Mouse (Mus musculus) C2C12 (cell line): ENCODE measurements around the gene Mustn1.

Experiments used
- CEBPB ChIP-seq: IDR thresholded peaks from one replicate; pipeline ENCODE4 v1.6.1; 2011; ENCODE audit warnings: low read depth, mild to moderate bottlenecking, control low read depth, moderate library complexity
- CTCF ChIP-seq: IDR thresholded peaks from one replicate; pipeline ENCODE4 v1.5.1; 2011; ENCODE audit not compliant: control insufficient read depth, insufficient read depth, insufficient read length
- MAX ChIP-seq: IDR thresholded peaks from one replicate; pipeline ENCODE4 v1.6.1; 2011; ENCODE audit warnings: mild to moderate bottlenecking, control low read depth
- MYOD1 ChIP-seq: IDR thresholded peaks from one replicate; pipeline ENCODE4 v1.6.1; 2011; ENCODE audit warnings: low read depth; ENCODE audit not compliant: control insufficient read depth, insufficient read length
- USF1 ChIP-seq: IDR thresholded peaks from one replicate; pipeline ENCODE4 v1.6.1; 2011; ENCODE audit warnings: low read depth, mild to moderate bottlenecking, control low read depth, moderate library complexity

DNA sequence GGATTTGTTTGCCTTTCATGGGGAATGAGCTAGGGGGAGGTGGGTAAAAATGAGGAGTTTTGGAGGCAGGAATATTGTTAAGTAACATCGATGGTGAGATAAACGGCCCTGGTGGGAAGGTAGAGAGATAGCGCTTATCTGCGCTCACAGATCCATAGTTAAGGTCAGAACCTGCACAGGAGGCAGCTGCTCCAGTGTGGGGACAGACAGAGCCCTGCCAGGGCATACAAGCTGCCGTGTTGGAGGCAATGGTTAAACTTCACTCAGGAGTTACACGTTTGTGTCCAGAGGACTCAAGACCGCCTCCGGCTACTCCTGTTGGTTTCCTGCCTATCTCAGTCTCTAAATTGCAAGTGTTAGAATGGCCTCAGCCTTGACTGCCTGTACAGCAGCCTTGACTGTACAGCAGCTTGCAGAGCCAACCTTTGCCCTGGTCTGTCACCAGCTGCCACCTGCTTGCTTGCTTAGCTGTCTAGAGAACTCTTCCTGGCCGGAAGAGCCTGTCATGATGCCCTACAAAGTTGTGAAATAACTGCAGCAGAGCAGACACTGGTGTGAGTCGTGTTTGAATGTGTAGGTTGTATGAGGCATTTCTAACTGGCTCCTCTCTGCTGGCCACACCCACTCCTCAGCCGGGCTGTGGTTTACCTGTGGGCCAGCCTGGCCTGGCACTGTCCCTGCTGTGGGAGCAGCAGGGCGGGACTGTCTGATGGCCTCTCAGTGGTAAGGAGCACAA, 3.7 kb upstream of the Mustn1 start:
- no peak for TF ChIP-seq CTCF
- no peak for TF ChIP-seq USF1
- peak; percentile 25 for TF ChIP-seq MYOD1
- TF ChIP-seq CEBPB, result peak; percentile 39
- TF ChIP-seq MAX, result no peak
